Mouse (Mus musculus) kidney, postnatal 10 days (tissue): ENCODE results near the gene Pbld2.
"Not testable (repeated sequence)": the region's sequence is repeated elsewhere in the genome, so short reads cannot be mapped to it uniquely, and the experiment has no call there.

Source experiments
- DNase-seq: peaks from one replicate; pipeline ENCODE4 v3.0.0; 2021; ENCODE audit warnings: mixed read lengths

Gene Pbld2

GRCm38 (mm10) chr10:63025491-63026011 lies 1.4 kb downstream of the Pbld2 start:
- DNase-seq: no peak

DNA sequence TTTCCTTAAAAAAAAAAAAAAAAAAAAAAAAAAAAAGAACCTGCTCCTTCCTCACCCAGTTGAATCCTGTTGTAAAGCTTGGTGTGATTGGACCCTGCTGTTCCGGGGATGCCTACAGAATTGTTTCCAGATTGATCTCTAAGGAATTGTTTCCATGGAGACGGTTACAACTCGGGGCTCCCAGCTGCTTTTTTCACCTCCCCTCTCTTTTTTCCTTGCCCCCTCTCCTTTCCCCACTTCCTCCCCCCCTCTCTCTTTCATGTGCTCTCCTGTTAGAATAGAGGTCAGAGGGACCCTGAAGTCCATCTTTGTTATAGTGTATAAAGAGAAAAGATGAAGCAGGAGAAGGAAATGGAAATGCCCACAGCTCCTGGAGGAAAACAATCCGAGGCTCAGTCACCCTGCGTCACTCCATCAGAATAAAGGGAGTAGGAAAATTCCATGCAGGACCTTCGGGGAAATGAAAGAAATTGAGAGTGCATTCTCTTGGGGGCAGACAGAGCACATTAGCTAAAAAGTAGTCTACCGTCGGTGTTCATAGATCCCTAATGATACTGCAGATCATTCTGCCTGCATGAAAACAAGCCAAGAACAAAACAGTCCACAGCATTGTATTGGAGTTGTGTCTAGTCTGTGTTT lies 2.2 kb downstream of the Pbld2 start:
- DNase-seq: no peak

- no peak for DNase-seq
These were observed 2.7 kb downstream of the Pbld2 start for GRCm38 (mm10) chr10:63026795-63027160.

DNA sequence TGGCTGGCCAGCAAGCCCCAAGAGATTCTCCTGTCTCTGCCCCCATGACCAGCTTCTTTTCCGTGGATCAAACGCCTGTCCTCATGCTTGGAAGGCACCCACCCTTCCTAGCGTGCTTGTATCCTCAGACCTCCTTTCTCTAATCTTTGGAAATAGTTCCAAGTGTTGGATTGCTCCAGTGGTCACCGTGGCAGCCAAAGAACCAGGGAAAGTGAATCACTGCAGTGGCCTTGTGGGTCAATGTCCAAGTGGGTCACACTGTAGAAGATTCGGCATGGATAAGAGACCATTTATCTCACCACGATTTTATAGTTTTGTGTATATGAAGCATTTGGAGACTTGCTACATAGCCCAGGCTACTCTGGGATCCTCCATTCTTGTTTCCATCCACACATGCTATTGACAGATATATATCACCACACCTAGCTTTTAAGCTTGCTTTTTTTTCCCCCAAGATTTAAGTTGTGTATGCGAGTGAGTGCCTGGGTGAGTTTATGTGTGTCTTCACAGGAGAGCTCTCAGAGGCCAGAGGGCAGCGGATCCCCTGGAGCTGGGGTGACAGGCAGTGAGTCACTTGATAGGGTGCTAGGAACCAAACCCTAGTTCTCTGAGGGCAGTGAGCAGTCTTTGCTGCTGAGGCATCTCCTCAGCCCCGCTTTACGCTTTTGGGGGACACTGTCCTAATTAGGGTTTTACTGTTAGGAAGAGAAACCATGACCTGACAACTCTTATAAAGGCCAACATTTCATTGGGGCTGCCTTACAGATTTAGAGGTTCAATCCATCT lies 3.5 kb downstream of the Pbld2 start:
- DNase-seq: no peak

DNA sequence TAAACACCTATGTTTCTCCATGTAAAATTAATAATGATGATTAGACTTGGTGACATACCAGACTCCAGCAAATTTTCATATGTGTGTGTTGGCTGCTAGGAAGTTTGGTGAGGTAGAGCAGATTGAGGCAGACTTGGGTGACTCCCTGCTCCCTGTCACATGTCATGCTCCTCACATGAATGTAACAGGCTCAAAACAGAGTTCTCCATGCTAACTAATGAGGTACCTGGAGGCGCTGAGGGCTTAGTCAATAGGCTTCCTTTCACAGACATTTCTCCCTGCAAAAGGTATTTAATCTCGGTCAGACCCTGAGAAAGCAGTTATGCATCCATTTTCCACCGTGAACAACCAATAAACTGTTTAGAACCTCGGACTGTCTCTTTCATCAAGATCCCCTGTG lies 4.3 kb downstream of the Pbld2 start:
- no peak for DNase-seq

DNA sequence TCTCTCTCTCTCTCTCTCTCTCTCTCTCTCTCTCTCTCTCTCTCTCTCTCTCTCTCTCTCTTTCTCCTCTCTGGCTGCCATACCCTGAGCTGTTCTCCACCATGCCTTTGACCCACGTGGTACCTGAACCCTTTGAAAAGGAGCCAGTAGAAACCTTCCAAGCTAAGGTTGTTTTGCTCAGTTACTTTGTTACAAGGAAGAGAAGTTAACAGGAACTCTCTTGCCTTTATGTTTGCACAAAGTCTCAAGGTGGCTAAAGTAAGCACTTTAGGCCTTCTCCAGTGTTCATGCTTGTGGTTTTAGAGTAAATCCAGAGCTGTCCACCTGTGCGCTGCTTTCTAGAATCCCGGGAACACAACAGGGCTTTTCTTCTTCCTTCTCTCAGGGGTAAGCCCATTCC lies 8.2 kb downstream of the Pbld2 start:
- no peak for DNase-seq

DNA sequence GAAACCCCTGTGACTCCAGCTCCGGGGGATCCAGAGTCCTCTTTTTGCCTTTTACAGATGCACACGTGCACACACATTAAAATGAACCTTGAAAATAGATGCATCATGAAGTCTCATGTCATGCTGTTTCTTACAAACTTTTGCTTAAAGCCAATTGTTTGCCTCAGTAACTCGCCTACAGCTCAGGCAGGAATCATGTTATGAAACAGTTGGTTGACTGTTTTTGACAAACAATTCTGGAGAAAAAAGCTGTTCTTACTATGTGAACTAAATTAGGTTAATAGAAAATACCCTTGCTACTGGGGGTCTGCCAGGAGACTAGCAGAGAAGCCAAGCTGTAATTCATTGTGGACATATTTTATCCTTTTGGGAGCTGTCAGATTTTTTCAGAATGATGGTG lies 8.8 kb downstream of the Pbld2 start:
- DNase-seq: no peak

DNA sequence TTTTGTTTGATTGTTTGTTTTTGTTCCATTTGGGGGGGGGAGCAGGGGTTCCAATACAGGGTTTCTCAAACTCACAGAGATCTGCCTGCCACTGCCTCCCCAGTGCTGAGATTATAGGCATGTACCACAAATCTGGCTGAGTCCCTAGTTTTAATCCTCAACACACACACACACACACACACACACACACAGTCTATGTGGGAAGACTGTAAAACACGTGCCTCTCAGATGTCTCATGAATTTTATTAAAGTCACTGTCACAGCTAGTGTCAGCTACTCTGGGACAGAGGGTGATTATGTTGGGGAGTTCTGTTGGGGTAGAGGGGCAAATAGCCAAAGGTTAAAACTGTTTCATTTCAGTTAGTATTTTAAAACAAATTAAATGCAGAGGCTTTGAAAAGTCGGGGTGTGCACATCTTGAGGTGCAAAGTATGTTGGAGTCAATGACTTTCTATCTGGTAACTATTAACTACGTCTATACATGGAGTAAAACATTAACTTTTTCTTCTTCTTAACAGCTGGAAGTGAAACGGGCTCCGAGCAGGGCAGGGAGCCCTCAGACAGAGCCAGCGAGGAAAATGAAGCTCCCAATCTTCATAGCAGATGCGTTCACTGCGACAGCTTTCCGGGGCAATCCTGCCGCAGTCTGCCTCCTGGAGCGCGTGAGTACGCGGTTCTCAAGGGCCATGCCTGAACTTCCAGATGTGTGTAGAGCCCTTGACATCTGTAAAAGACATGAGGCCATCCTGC lies 14.6 kb downstream of the Pbld2 start:
- peak; percentile 56 for DNase-seq

- DNase-seq: no peak
These were observed 15.9 kb downstream of the Pbld2 start for GRCm38 (mm10) chr10:63039867-63040628.

DNA sequence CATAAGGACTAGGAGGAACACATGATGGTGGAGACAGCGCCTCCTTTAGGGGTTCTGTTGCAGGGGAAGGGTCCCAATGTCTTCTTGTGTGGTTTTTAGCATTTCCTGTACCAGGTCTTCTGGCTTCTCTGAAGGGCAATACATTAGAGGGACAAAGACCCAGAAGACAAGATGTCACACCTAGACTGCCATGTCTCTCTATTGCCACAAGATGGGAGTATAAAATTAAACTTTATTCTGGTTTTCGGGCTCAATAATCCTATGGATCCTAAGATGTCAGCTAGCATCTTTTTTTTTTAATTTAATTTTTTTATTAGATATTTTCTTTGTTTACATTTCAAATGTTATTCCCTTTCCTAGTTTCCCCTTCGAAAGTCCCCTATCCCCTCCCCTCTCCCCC lies 19.0 kb downstream of the Pbld2 start:
- DNase-seq: no peak

DNA sequence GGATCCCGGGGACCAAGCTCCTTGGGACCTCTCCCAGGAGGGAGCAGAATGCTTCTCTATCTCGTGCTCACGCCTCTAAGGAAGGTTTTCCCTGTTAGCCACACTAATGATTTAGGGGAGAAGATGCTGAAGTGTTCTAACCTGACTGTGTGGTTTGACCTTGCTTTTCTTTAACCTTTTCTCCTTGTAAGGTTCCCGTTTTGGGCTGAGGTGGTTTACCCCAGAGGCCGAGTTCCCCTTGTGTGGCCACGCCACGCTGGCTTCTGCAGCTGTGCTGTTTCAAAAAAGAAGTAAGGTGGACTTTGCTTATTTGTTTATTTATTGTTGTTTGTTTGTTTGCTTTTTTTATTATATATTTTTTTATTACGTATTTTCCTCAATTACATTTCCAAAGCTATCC lies 23.6 kb downstream of the Pbld2 start:
- no peak for DNase-seq

DNA sequence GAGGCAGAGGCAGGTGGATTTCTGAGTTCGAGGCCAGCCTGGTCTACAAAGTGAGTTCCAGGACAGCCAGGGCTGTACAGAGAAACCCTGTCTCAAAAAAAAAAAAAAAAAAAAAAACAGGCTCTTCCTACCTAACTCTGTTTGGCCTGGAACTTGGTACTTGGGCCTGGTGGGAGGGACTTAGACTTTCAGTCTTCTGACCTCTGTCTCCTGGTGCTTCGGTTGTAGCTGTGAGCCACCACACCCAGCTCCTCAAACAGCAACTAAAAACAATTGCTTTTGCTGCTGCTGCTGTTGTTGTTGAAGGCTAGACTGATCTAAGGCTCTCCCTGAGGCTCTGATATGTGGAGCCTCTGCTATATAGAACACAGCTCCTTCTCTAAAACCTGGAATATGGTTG lies 25.0 kb downstream of the Pbld2 start:
- DNase-seq: no peak

GRCm38 (mm10) chr10:63051267-63051666 lies 27.2 kb downstream of the Pbld2 start:
- no peak for DNase-seq

GRCm38 (mm10) chr10:63052011-63052410 lies 27.9 kb downstream of the Pbld2 start:
- DNase-seq: no peak

DNA sequence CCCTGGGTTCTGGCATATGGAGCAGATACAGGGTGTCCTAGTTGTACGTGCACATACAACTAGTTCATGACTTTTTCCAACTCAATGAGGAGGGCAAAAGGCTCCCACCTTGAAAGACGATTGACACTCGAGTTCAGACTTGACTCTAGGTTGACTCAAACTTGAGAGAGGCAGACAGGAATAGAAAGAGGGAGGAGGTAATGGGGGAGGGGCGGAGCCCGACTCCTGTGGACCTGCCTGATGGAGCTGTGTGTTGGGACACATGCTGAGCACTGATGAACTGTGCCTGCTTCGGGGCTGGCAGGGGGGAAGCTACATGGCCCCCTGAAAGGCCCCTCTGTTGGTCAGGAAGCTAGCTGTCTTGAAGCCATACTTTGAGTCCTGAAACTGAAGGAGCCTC lies 28.9 kb downstream of the Pbld2 start:
- DNase-seq: no peak

DNA sequence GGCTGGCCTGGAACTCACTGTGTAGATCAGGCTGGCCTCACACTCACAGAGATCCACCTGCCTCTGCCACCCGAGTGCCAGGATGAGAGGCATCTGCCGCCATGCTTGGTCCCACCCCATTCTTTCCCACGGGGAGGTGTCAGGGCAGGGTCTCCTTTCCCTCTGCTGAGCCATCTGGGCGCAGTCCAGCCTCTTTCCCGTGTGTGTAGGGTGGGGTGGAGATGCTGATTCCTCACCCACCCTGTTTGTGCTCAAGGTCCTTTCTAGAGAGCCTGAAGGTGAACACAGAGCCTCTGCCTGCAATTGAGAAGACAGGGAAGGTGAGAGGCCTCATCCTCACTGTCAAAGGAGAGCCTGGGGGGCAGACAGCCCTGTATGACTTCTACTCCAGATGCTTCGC lies 30.0 kb downstream of the Pbld2 start:
- not testable (repeated sequence) for DNase-seq

DNA sequence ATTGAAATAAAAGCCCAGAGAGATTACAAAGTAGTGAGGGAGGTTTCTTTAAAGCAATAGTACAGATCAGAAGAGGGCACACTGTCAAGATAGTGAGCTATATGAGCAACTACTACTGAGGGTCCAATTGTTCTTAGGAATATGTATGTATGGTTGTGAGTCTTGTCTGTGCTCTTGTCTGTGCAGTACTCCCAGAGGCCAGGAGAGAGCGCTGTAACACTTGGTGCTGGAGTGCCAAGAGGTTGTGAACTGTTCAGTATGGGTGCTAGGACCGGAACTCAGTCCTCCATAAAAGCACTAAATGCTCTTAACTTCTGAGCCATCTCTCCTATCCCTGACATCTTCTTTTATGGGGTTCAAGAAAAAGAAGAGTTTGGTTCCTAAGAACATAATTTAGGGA lies 30.5 kb downstream of the Pbld2 start:
- no peak for DNase-seq

GRCm38 (mm10) chr10:63056966-63057750 lies 33.0 kb downstream of the Pbld2 start:
- DNase-seq: peak; percentile 43

DNA sequence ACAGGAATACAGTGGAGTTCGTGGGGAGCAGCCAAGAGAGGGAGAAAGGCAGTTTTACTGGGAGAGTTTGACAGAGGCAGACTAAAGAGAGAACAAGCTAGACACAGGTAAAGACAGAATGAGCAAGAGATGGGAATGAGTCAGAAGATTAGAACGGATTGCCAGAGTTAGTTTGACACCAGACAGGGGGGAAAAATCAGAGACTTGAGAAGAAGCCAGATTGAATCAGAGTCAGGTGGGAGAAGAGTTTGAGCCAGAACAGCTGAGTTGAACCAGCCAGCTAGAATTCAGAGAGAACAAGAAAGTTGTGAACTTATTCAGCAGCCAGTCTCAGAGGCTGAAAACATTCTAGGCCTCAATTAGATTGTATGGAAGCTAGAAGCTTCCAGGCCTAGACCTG lies 35.7 kb downstream of the Pbld2 start, which contains the start of gene Pbld1:
Gene Pbld1 (plus strand): TSS at position 301 of the 400 bp plus-strand sequence.
- DNase-seq: no peak

DNA sequence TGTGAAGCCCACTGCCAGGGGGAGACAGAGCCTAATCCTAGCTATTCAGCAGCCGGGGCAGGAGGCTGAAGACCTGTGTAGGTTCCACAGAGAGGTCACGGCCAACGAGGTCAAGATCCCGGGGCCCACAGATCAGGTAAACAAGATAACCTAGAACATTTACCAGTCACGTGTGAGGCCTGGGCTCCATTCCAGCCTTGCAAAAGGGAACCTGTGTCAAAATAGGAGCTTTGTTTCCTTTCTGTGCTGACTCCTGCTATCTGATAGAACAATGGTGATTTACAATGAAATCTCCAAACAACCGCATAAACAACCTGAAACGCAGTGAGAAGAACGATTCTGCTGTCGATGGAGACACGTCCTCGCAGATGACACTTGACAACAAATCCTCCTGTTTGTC lies 36.3 kb downstream of the Pbld2 start:
- DNase-seq: peak; percentile 72

DNA sequence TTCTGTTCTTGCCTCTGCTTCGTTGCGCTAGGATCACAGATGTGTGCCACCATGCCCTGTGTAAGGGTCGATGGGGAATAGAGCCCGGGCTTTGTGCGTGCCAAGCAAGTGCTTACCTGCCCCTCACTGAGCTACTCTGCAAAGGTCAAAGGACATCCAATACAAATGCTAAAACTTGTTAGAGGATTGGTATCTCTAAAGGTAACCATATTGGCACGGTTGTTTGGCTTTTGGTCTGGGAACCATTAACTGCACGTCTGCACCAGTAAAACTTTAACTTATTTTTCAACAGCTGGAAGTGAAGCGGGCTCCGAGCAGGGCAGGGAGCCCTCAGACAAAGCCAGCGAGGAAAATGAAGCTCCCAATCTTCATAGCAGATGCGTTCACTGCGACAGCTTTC lies 37.2 kb downstream of the Pbld2 start:
- peak; percentile 27 for DNase-seq

GRCm38 (mm10) chr10:63062696-63063095 lies 38.6 kb downstream of the Pbld2 start:
- peak; percentile 62 for DNase-seq
